In the genomic region with DNA sequence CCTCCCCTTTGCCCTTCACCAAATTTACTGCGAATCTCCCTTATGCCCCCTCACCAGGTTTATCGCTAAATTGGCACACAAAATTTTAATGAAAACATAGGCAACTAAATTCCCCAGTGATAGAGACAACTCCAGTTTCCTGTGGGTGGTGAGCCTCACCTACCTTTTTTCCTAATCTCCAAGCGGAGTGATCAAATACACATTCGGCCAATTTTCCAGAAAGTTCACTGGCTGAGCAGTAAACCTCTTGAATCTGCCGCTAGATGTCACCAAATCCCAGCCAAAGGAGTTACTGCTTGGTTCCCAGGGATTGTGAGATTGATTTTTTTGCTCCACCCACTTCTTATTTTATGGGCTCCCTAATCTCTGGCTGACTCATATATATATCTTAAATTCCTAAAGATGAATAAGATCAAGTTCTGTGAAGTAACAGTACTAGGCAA, we compare ENCODE assay signal across 8 mouse cellular contexts. TPM values are rescaled to one million over a fixed set of nuclear protein-coding genes. Genes with fewer than 3 reads are reported as not detected.
A peak's percentile ranks its signal among the peaks of the same experiment; 100 is the strongest.
DNase-seq lines count a peak whose midpoint lies in the region; ATAC-seq and TF ChIP-seq lines count a peak whose summit lies in the region.

No protein-coding gene starts in this region.

- TF ChIP-seq EP300 in heart, adult 2 months (IDR thresholded peaks at IDR 0.05; ENCODE audit: insufficient read depth, low read depth, low read length): no peak

- intact Hi-C loops in heart, adult 2 months (cut with DNase I): loop anchor here (1.0 to 5.0 kb wide), 4 partner anchors 78 to 400 kb away; a partner anchor contains a TSS

- peak overlapping the region; percentile 36 for H3K4me2 ChIP-seq in limb, embryonic 15.5 days
- H3K4me2 ChIP-seq in midbrain, embryonic 16.5 days (ENCODE audit: low read length): peak overlapping the region; percentile 58
- peak overlapping the region; percentile 47 for H3K4me2 ChIP-seq in stomach, embryonic 15.5 days

- H3K9me3 ChIP-seq in limb, embryonic 15.5 days: no peaks in the 10 kb centered on the region
- no peaks in the 10 kb centered on the region for H3K9me3 ChIP-seq in midbrain, embryonic 16.5 days (replicated peaks; ENCODE audit: control insufficient read depth, low read length, poor library complexity, severe bottlenecking)
- H3K9me3 ChIP-seq in stomach, embryonic 15.5 days: no peaks in the 10 kb centered on the region

- no peak for ATAC-seq in limb, embryonic 15.5 days (ENCODE audit: insufficient number of reproducible peaks, low FRiP score, low TSS enrichment, low read depth)
- ATAC-seq in midbrain, embryonic 16.5 days: no peak
- ATAC-seq in stomach, embryonic 15.5 days (ENCODE audit: insufficient read depth, low FRiP score, low read depth): no peak

- H3K79me2 ChIP-seq in heart, adult 2 months (replicated peaks; ENCODE audit: control insufficient read depth, insufficient read depth, low read length): no peaks in the 10 kb centered on the region; the same call in 1 of the 2 replicates

- H3K4me1 ChIP-seq in heart, adult 2 months (ENCODE audit: control insufficient read depth, insufficient read depth, low read length): peaks cover 2% of the 10 kb centered on the region
- H3K4me1 ChIP-seq in limb, embryonic 15.5 days: 0 out of 2 replicates have a peak, but pooled peaks cover 2% of the 10 kb centered on the region
- H3K4me1 ChIP-seq in midbrain, embryonic 16.5 days (ENCODE audit: control insufficient read depth, insufficient read depth, low read length): peaks cover 7% of the 10 kb centered on the region
- no peaks in the 10 kb centered on the region for H3K4me1 ChIP-seq in stomach, embryonic 15.5 days

- TF ChIP-seq POLR2A in heart, adult 2 months (IDR thresholded peaks at IDR 0.05; ENCODE audit: insufficient read depth, low read depth, low read length): 0 out of 2 replicates have a peak, but pooled peaks have one; percentile 19

- H3K36me3 ChIP-seq in heart, adult 2 months (ENCODE audit: control insufficient read depth, insufficient read depth, low read length): peaks cover 7% of the 10 kb centered on the region
- no peaks in the 10 kb centered on the region for H3K36me3 ChIP-seq in limb, embryonic 15.5 days
- H3K36me3 ChIP-seq in midbrain, embryonic 16.5 days (ENCODE audit: control insufficient read depth, insufficient read depth, low read length): no peaks in the 10 kb centered on the region
- H3K36me3 ChIP-seq in stomach, embryonic 15.5 days: no peaks in the 10 kb centered on the region

- peak; percentile 6 for DNase-seq in spleen, adult 12 weeks (ENCODE audit: low spot score)
- DNase-seq in spleen, postnatal 14 days (ENCODE audit: low spot score in 2 of 2): no peak
- DNase-seq in embryo, embryonic 11 days: peak; percentile 78
- peak; percentile 36 to 60 for DNase-seq in heart, adult 2 months
- DNase-seq in kidney, adult 8-10 months: peak; percentile 59 to 62

- WGBS in heart, adult 2 months: 24% methylated on average over 5 of the region's 5 CpGs
- WGBS in limb, embryonic 15.5 days: 36% methylated on average over 5 of the region's 5 CpGs
- WGBS in midbrain, embryonic 16.5 days: 32% methylated on average over 5 of the region's 5 CpGs
- 27% methylated on average over 5 of the region's 5 CpGs for WGBS in stomach, embryonic 15.5 days

- peak; percentile 78 for TF ChIP-seq CTCF in heart, adult 2 months (IDR thresholded peaks at IDR 0.05)

- peak overlapping the region; percentile 95 for H3K27ac ChIP-seq in heart, adult 2 months
- peak overlapping the region; percentile 95 for H3K27ac ChIP-seq in limb, embryonic 15.5 days
- peak overlapping the region; percentile 92 for H3K27ac ChIP-seq in midbrain, embryonic 16.5 days (ENCODE audit: low read length)
- peak overlapping the region; percentile 91 for H3K27ac ChIP-seq in stomach, embryonic 15.5 days

- peak overlapping the region; percentile 64 for H3K4me3 ChIP-seq in heart, adult 2 months
- H3K4me3 ChIP-seq in limb, embryonic 15.5 days: peak overlapping the region; percentile 50
- H3K4me3 ChIP-seq in midbrain, embryonic 16.5 days (ENCODE audit: low read depth, low read length): peak overlapping the region; percentile 50
- H3K4me3 ChIP-seq in stomach, embryonic 15.5 days (replicated peaks): peak overlapping the region; percentile 48

- no peaks in the 10 kb centered on the region for H3K27me3 ChIP-seq in heart, adult 2 months (ENCODE audit: control insufficient read depth, insufficient read depth, low read length)
- no peaks in the 10 kb centered on the region for H3K27me3 ChIP-seq in limb, embryonic 15.5 days
- no peaks in the 10 kb centered on the region for H3K27me3 ChIP-seq in midbrain, embryonic 16.5 days (ENCODE audit: control insufficient read depth, insufficient read depth, low read depth, low read length)
- H3K27me3 ChIP-seq in stomach, embryonic 15.5 days (replicated peaks): no peaks in the 10 kb centered on the region

- peak overlapping the region; percentile 56 for H3K9ac ChIP-seq in heart, adult 2 months (ENCODE audit: low read depth, low read length)
- H3K9ac ChIP-seq in limb, embryonic 15.5 days: 0 out of 2 replicates have a peak overlapping the region, but pooled peaks have one; percentile 7
- no peak overlapping the region; the same call in 1 of the 2 replicates for H3K9ac ChIP-seq in midbrain, embryonic 16.5 days (ENCODE audit: low read depth, low read length)
- no peak overlapping the region for H3K9ac ChIP-seq in stomach, embryonic 15.5 days

RNA-seq across cellular contexts. Expression of a gene that starts 0.8 kb away (rescaled TPM):
- total RNA-seq in heart, adult 2 months (2021): 10 to 100 TPM; 76.0 to 90.4 TPM
- polyA plus RNA-seq in heart, adult 2 months (2012; rRNA removed): 27.5 and 60.8 TPM in 2 replicates
- polyA plus RNA-seq in limb, embryonic 15.5 days (2015; fragmentation: Nextera tagmentation; extraction: Ambion mirVana): 636 and 640 TPM in 2 replicates
- 612 and 639 TPM in 2 replicates for polyA plus RNA-seq in midbrain, embryonic 16.5 days (2015; fragmentation: Nextera tagmentation; extraction: Ambion mirVana)
- polyA plus RNA-seq in stomach, embryonic 15.5 days (2015; fragmentation: Nextera tagmentation; extraction: Ambion mirVana): 490 and 503 TPM in 2 replicates

RNA-seq across cellular contexts. Expression of a gene that starts 34.9 kb away (rescaled TPM):
- total RNA-seq in heart, adult 2 months (2021): 1 to 10 TPM; 4.8 TPM
- 2.0 and 3.2 TPM in 2 replicates for polyA plus RNA-seq in heart, adult 2 months (2012; rRNA removed)
- 12.9 and 15.0 TPM in 2 replicates for polyA plus RNA-seq in limb, embryonic 15.5 days (2015; fragmentation: Nextera tagmentation; extraction: Ambion mirVana)
- 25.0 and 29.3 TPM in 2 replicates for polyA plus RNA-seq in midbrain, embryonic 16.5 days (2015; fragmentation: Nextera tagmentation; extraction: Ambion mirVana)
- 8.6 and 8.8 TPM in 2 replicates for polyA plus RNA-seq in stomach, embryonic 15.5 days (2015; fragmentation: Nextera tagmentation; extraction: Ambion mirVana)

RNA-seq across cellular contexts. Expression of a gene that starts 37.3 kb away (rescaled TPM):
- not detected for total RNA-seq in heart, adult 2 months (2021)
- not detected in 2 replicates for polyA plus RNA-seq in heart, adult 2 months (2012; rRNA removed)
- polyA plus RNA-seq in limb, embryonic 15.5 days (2015; fragmentation: Nextera tagmentation; extraction: Ambion mirVana): not detected in 2 replicates
- polyA plus RNA-seq in midbrain, embryonic 16.5 days (2015; fragmentation: Nextera tagmentation; extraction: Ambion mirVana): not detected in 2 replicates
- 0.08 TPM in 1 of 2 replicates, not detected in the other for polyA plus RNA-seq in stomach, embryonic 15.5 days (2015; fragmentation: Nextera tagmentation; extraction: Ambion mirVana)

Comparison
In these comparisons a context has a peak if more than half of its experiments do, and no peak if none do; other contexts are left out.
1. DNase-seq: peak in spleen, adult 12 weeks (single experiment), embryo, embryonic 11 days (single experiment), heart, adult 2 months (2 of 2) and kidney, adult 8-10 months (2 of 2); none in spleen, postnatal 14 days (0 of 2).
2. H3K9ac ChIP-seq: peak in heart, adult 2 months (single experiment) and limb, embryonic 15.5 days (single experiment); none in midbrain, embryonic 16.5 days (single experiment) and stomach, embryonic 15.5 days (single experiment).
3. Peak in every context shown above with its lines, with median percentiles within 50 percentile points of each other: H3K27ac ChIP-seq, H3K4me3 ChIP-seq and H3K4me2 ChIP-seq.